ENCODE assay signal across 9 mouse cellular contexts in genomic region chr10:77282822-77283221, GRCm38 (mm10). TPM values are rescaled to one million over a fixed set of nuclear protein-coding genes. Genes with fewer than 3 reads are reported as not detected.
DNase-seq lines count a peak whose midpoint lies in the region; ATAC-seq and TF ChIP-seq lines count a peak whose summit lies in the region.
"Had no signal": no experiment of that assay in that cellular context is flagged by ENCODE, and none has a peak within 500 bp of the region (broad histone marks: within the 10 kb centered on the region; RNA-seq: fewer than 3 reads in every experiment).

No protein-coding gene starts in this region.

- H3K4me1 ChIP-seq in embryonic facial prominence, embryonic 11.5 days (ENCODE audit: control insufficient read depth, insufficient read depth, low read length) = no peaks in the 10 kb centered on the region
- H3K4me1 ChIP-seq in midbrain, postnatal 0 days (ENCODE audit: insufficient read depth, low read length) = no peaks in the 10 kb centered on the region
- H3K4me1 ChIP-seq in stomach, postnatal 0 days (replicated peaks; ENCODE audit: control insufficient read depth, insufficient read depth) = no peaks in the 10 kb centered on the region

- TF ChIP-seq CTCF in midbrain, postnatal 0 days (IDR thresholded peaks at IDR 0.05) = peak; percentile 96
- TF ChIP-seq CTCF in stomach, postnatal 0 days (IDR thresholded peaks at IDR 0.05; ENCODE audit: low read depth) = peak; percentile 97

- no peaks in the 10 kb centered on the region for H3K36me3 ChIP-seq in embryonic facial prominence, embryonic 11.5 days (replicated peaks; ENCODE audit: control insufficient read depth, insufficient read depth, low read depth, low read length)
- no peaks in the 10 kb centered on the region for H3K36me3 ChIP-seq in midbrain, postnatal 0 days (ENCODE audit: insufficient read depth, low read length)
- H3K36me3 ChIP-seq in stomach, postnatal 0 days (ENCODE audit: control insufficient read depth, insufficient read depth, low read length) = no peaks in the 10 kb centered on the region
- H3K36me3 ChIP-seq: embryonic facial prominence, embryonic 13.5 days had no signal

- no peak for TF ChIP-seq EP300 in stomach, postnatal 0 days (optimal IDR thresholded peaks at IDR 0.05)

- no peaks in the 10 kb centered on the region for H3K9me3 ChIP-seq in embryonic facial prominence, embryonic 11.5 days (replicated peaks; ENCODE audit: control insufficient read depth, low read length)
- H3K9me3 ChIP-seq in midbrain, postnatal 0 days (ENCODE audit: low read length) = no peaks in the 10 kb centered on the region
- H3K9me3 ChIP-seq in stomach, postnatal 0 days (ENCODE audit: control insufficient read depth, low read length) = no peaks in the 10 kb centered on the region
- H3K9me3 ChIP-seq: embryonic facial prominence, embryonic 13.5 days had no signal

- H3K4me2 ChIP-seq in embryonic facial prominence, embryonic 11.5 days (ENCODE audit: low read depth, low read length) = no peak overlapping the region
- H3K4me2 ChIP-seq in midbrain, postnatal 0 days (ENCODE audit: low read depth, low read length, poor library complexity, severe bottlenecking) = no peak overlapping the region
- no peak overlapping the region for H3K4me2 ChIP-seq in stomach, postnatal 0 days (replicated peaks; ENCODE audit: low read depth)
- H3K4me2 ChIP-seq: embryonic facial prominence, embryonic 13.5 days had no signal

- intact Hi-C loops in heart, postnatal 25 days (cut with DNase I) = loop anchor here (1.0 to 5.0 kb wide), 4 partner anchors 70 to 284 kb away; no protein-coding TSS in a partner anchor
- intact Hi-C loops in left cerebral cortex, postnatal 10 days (cut with DNase I) = loop anchor here (2.0 to 5.0 kb wide), 2 partner anchors 70 to 229 kb away; no protein-coding TSS in a partner anchor

- H3K9ac ChIP-seq in embryonic facial prominence, embryonic 11.5 days (replicated peaks; ENCODE audit: low read length) = no peak overlapping the region
- H3K9ac ChIP-seq in midbrain, postnatal 0 days (replicated peaks; ENCODE audit: low read length, poor library complexity, severe bottlenecking) = no peak overlapping the region
- H3K9ac ChIP-seq in stomach, postnatal 0 days (ENCODE audit: low read length) = no peak overlapping the region
- H3K9ac ChIP-seq: embryonic facial prominence, embryonic 13.5 days had no signal

- no peak for ATAC-seq in embryonic facial prominence, embryonic 11.5 days (replicated peaks; ENCODE audit: insufficient number of reproducible peaks, low FRiP score, low TSS enrichment, low read depth)
- ATAC-seq in midbrain, postnatal 0 days (ENCODE audit: low FRiP score) = no peak
- peak; percentile 35; the same call in 1 of the 2 replicates for ATAC-seq in stomach, postnatal 0 days (ENCODE audit: low FRiP score, low TSS enrichment)

- H3K27me3 ChIP-seq in embryonic facial prominence, embryonic 11.5 days (ENCODE audit: control insufficient read depth, insufficient read depth, low read length) = no peaks in the 10 kb centered on the region
- H3K27me3 ChIP-seq in midbrain, postnatal 0 days (ENCODE audit: insufficient read depth, low read length) = no peaks in the 10 kb centered on the region
- H3K27me3 ChIP-seq in stomach, postnatal 0 days (ENCODE audit: control insufficient read depth, insufficient read depth, low read length) = no peaks in the 10 kb centered on the region

- WGBS in embryonic facial prominence, embryonic 11.5 days = 16% methylated on average over 6 of the region's 6 CpGs
- WGBS in midbrain, postnatal 0 days = 16% methylated on average over 6 of the region's 6 CpGs
- WGBS in stomach, postnatal 0 days = 20% methylated on average over 6 of the region's 6 CpGs

- no peak overlapping the region for H3K27ac ChIP-seq in embryonic facial prominence, embryonic 11.5 days (replicated peaks; ENCODE audit: low read depth, low read length)
- no peak overlapping the region for H3K27ac ChIP-seq in midbrain, postnatal 0 days (ENCODE audit: low read depth, low read length)
- H3K27ac ChIP-seq in stomach, postnatal 0 days (replicated peaks) = no peak overlapping the region
- H3K27ac ChIP-seq: embryonic facial prominence, embryonic 13.5 days had no signal

- no peak overlapping the region for H3K4me3 ChIP-seq in embryonic facial prominence, embryonic 11.5 days (ENCODE audit: low read depth, low read length)
- H3K4me3 ChIP-seq in midbrain, postnatal 0 days (ENCODE audit: low read depth, low read length) = no peak overlapping the region
- no peak overlapping the region for H3K4me3 ChIP-seq in stomach, postnatal 0 days (ENCODE audit: low read depth, low read length)
- H3K4me3 ChIP-seq: embryonic facial prominence, embryonic 13.5 days had no signal

- DNase-seq in heart, adult 8-10 months (ENCODE audit: low spot score) = peak; percentile 74
- DNase-seq in heart, postnatal 25 days (ENCODE audit: low spot score) = no peak
- DNase-seq in adrenal gland, postnatal 36 days = peak; percentile 73 to 81
- DNase-seq in embryonic facial prominence, embryonic 11.5 days (ENCODE audit: low spot score) = peak; percentile 86
- DNase-seq in hindlimb bud, embryonic 11.5 days (ENCODE audit: extremely low spot score, low read depth, low spot score) = peak; percentile 72
- peak; percentile 69 to 70 for DNase-seq in left cerebral cortex, postnatal 10 days (ENCODE audit: extremely low spot score in 1 of 2, low spot score in 2 of 2)
- peak; percentile 85 for DNase-seq in midbrain, postnatal 0 days (ENCODE audit: low spot score)
- DNase-seq in stomach, postnatal 0 days (ENCODE audit: low spot score) = peak; percentile 77

RNA-seq across cellular contexts. Expression of gene Pofut2, which starts 23.8 kb away (rescaled TPM):
- total RNA-seq in heart, adult 8-10 months (2022) = 10 to 100 TPM; 42.1 to 48.1 (median 45.9) TPM
- total RNA-seq in heart, postnatal 25 days (2021) = 10 to 100 TPM; 39.9 to 45.1 TPM
- total RNA-seq in adrenal gland, postnatal 36 days (2021) = 100 to 1,000 TPM in 1 of 2 experiments, 10 to 100 TPM in 1; 69.1 to 108 TPM
- 68.4 and 70.7 TPM in 2 replicates for polyA plus RNA-seq in embryonic facial prominence, embryonic 11.5 days (2014; fragmentation: Nextera tagmentation; extraction: Ambion mirVana)
- total RNA-seq in left cerebral cortex, postnatal 10 days (2021) = 10 to 100 TPM; 30.0 to 33.5 TPM
- total RNA-seq in midbrain, postnatal 0 days (2014; rRNA removed) = 34.8 and 49.9 TPM in 2 replicates
- polyA plus RNA-seq in midbrain, postnatal 0 days (2015; fragmentation: Nextera tagmentation; extraction: Ambion mirVana) = 43.2 and 44.8 TPM in 2 replicates
- 50.7 and 54.0 TPM in 2 replicates for polyA plus RNA-seq in stomach, postnatal 0 days (2015; fragmentation: Nextera tagmentation; extraction: Ambion mirVana)
